Mouse (Mus musculus): ENCODE measurements around the gene March10. TPM values are rescaled to one million over a fixed set of nuclear protein-coding genes. Genes with fewer than 3 reads are reported as not detected.

March10 gene
- polyA plus RNA-seq, 2 experiments, result not detected

GRCm38 (mm10) chr11:105464430-105464967 is 8.0 kb upstream of the March10 start:
- no peaks in the 10 kb centered on the region for H3K27me3 ChIP-seq (ENCODE audit: control insufficient read depth, insufficient read depth, low read length)
- peaks cover 0 to 7% of the 10 kb centered on the region in 2 experiments; a peak in 1 of 4 replicates for H3K4me1 ChIP-seq (replicated peaks; ENCODE audit: control insufficient read depth in 2 of 2, insufficient read depth in 2 of 2, low read length in 1 of 2)
- H3K27ac ChIP-seq, result no peak overlapping the region
- 45% methylated on average over 8 of the region's 8 CpGs for WGBS (ENCODE audit: insufficient replicate concordance)
- DNase-seq (ENCODE audit: low read depth in 3 of 3, low spot score in 3 of 3), result no peak
- H3K4me2 ChIP-seq (ENCODE audit: low read depth), result no peak overlapping the region
- H3K9ac ChIP-seq (replicated peaks), result no peak overlapping the region
- no peaks in the 10 kb centered on the region for H3K9me3 ChIP-seq (ENCODE audit: control insufficient read depth, low read length)
- TF ChIP-seq CTCF (IDR thresholded peaks at IDR 0.05; ENCODE audit: low read depth) (no peak), EP300 (IDR thresholded peaks at IDR 0.05; ENCODE audit: low read depth) (no peak)
- H3K36me3 ChIP-seq (replicated peaks; ENCODE audit: control insufficient read depth, insufficient read depth, low read depth), result no peaks in the 10 kb centered on the region
- no peak overlapping the region for H3K4me3 ChIP-seq (ENCODE audit: insufficient read depth in 1 of 2, low read depth in 2 of 2, low read length in 2 of 2)
- ATAC-seq (ENCODE audit: insufficient read depth), result no peak

DNA sequence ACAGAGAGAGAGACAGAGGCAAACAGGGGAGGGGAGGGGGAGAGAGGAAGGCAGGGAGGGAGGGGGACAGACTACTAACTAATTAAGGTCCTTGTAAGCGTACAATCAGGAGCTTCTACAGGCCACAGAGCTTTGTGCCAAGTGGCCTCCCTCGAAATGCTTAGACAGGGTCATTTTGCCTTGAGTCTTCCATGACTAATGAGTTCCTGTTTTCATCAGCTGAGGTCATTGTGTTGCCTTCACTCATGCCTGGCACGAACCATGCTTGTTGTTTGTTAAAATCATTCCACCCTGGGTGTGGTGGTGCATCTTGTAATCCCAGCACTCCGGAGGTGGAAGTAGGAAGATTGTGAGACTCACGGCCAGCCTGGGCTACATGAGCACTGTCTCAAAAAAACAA is 3.4 kb upstream of the March10 start:
- H3K4me1 ChIP-seq (replicated peaks; ENCODE audit: control insufficient read depth in 2 of 2, insufficient read depth in 2 of 2, low read length in 1 of 2), result 0 out of 4 replicates have a peak, but pooled peaks cover 0 to 2% of the 10 kb centered on the region in 2 experiments
- H3K9me3 ChIP-seq (ENCODE audit: control insufficient read depth, low read length), result no peaks in the 10 kb centered on the region
- peaks cover 17% of the 10 kb centered on the region for H3K27me3 ChIP-seq (ENCODE audit: control insufficient read depth, insufficient read depth, low read length)
- TF ChIP-seq CTCF (IDR thresholded peaks at IDR 0.05; ENCODE audit: low read depth), result no peak
- TF ChIP-seq EP300 (IDR thresholded peaks at IDR 0.05; ENCODE audit: low read depth), result no peak
- H3K4me2 ChIP-seq (ENCODE audit: low read depth), result no peak overlapping the region
- WGBS (ENCODE audit: insufficient replicate concordance), result 34% methylated on average over 5 of the region's 5 CpGs
- DNase-seq (ENCODE audit: low read depth in 3 of 3, low spot score in 3 of 3) (no peak), ATAC-seq (ENCODE audit: insufficient read depth) (no peak)
- no peaks in the 10 kb centered on the region for H3K36me3 ChIP-seq (replicated peaks; ENCODE audit: control insufficient read depth, insufficient read depth, low read depth)
- H3K4me3 ChIP-seq (ENCODE audit: insufficient read depth in 1 of 2, low read depth in 2 of 2, low read length in 2 of 2), result no peak overlapping the region
- H3K9ac ChIP-seq (replicated peaks), result no peak overlapping the region
- H3K27ac ChIP-seq, result no peak overlapping the region

- Histone ChIP-seq H3K9me3 (ENCODE audit: control insufficient read depth, low read length) (no peaks in the 10 kb centered on the region), H3K9ac (replicated peaks) (no peak overlapping the region), H3K4me3 (ENCODE audit: insufficient read depth in 1 of 2, low read depth in 2 of 2, low read length in 2 of 2) (no peak overlapping the region), H3K27ac (no peak overlapping the region), H3K27me3 (ENCODE audit: control insufficient read depth, insufficient read depth, low read length) (peaks cover 17% of the 10 kb centered on the region), H3K4me1 (replicated peaks; ENCODE audit: control insufficient read depth in 2 of 2, insufficient read depth in 2 of 2, low read length in 1 of 2) (0 out of 4 replicates have a peak, but pooled peaks cover 0 to 2% of the 10 kb centered on the region in 2 experiments), H3K36me3 (replicated peaks; ENCODE audit: control insufficient read depth, insufficient read depth, low read depth) (no peaks in the 10 kb centered on the region), H3K4me2 (ENCODE audit: low read depth) (no peak overlapping the region)
- no peak for TF ChIP-seq EP300 (IDR thresholded peaks at IDR 0.05; ENCODE audit: low read depth)
- no peak for TF ChIP-seq CTCF (IDR thresholded peaks at IDR 0.05; ENCODE audit: low read depth)
- DNase-seq (ENCODE audit: low read depth in 3 of 3, low spot score in 3 of 3) (no peak), ATAC-seq (ENCODE audit: insufficient read depth) (no peak)
- 63% methylated on average over 7 of the region's 7 CpGs for WGBS (ENCODE audit: insufficient replicate concordance)
Observed at GRCm38 (mm10) chr11:105457041-105457440, 506 bp upstream of the March10 start.

- Histone ChIP-seq H3K27ac (no peak overlapping the region), H3K9ac (replicated peaks) (no peak overlapping the region), H3K4me2 (ENCODE audit: low read depth) (no peak overlapping the region), H3K27me3 (ENCODE audit: control insufficient read depth, insufficient read depth, low read length) (peaks cover 17% of the 10 kb centered on the region), H3K4me3 (ENCODE audit: insufficient read depth in 1 of 2, low read depth in 2 of 2, low read length in 2 of 2) (no peak overlapping the region), H3K9me3 (ENCODE audit: control insufficient read depth, low read length) (no peaks in the 10 kb centered on the region), H3K4me1 (replicated peaks; ENCODE audit: control insufficient read depth in 2 of 2, insufficient read depth in 2 of 2, low read length in 1 of 2) (0 out of 4 replicates have a peak, but pooled peaks cover 0 to 2% of the 10 kb centered on the region in 2 experiments), H3K36me3 (replicated peaks; ENCODE audit: control insufficient read depth, insufficient read depth, low read depth) (no peaks in the 10 kb centered on the region)
- 81% methylated on average over 5 of the region's 5 CpGs for WGBS (ENCODE audit: insufficient replicate concordance)
- ATAC-seq (ENCODE audit: insufficient read depth) (no peak), DNase-seq (ENCODE audit: low read depth in 3 of 3, low spot score in 3 of 3) (no peak)
- TF ChIP-seq CTCF (IDR thresholded peaks at IDR 0.05; ENCODE audit: low read depth) (no peak), EP300 (IDR thresholded peaks at IDR 0.05; ENCODE audit: low read depth) (no peak)
Observed at GRCm38 (mm10) chr11:105455118-105455517, 1.4 kb downstream of the March10 start.

- H3K9ac ChIP-seq (replicated peaks), result no peak overlapping the region
- peaks cover 17% of the 10 kb centered on the region for H3K27me3 ChIP-seq (ENCODE audit: control insufficient read depth, insufficient read depth, low read length)
- WGBS (ENCODE audit: insufficient replicate concordance), result 64% methylated on average over 4 of the region's 4 CpGs
- no peak for ATAC-seq (ENCODE audit: insufficient read depth)
- no peak overlapping the region for H3K27ac ChIP-seq
- DNase-seq (ENCODE audit: low read depth in 3 of 3, low spot score in 3 of 3), result no peak
- no peaks in the 10 kb centered on the region for H3K4me1 ChIP-seq (replicated peaks; ENCODE audit: control insufficient read depth in 2 of 2, insufficient read depth in 2 of 2, low read length in 1 of 2)
- no peak overlapping the region for H3K4me2 ChIP-seq (ENCODE audit: low read depth)
- no peaks in the 10 kb centered on the region for H3K36me3 ChIP-seq (replicated peaks; ENCODE audit: control insufficient read depth, insufficient read depth, low read depth)
- H3K4me3 ChIP-seq (ENCODE audit: insufficient read depth in 1 of 2, low read depth in 2 of 2, low read length in 2 of 2), result no peak overlapping the region
- no peak for TF ChIP-seq EP300 (IDR thresholded peaks at IDR 0.05; ENCODE audit: low read depth)
- H3K9me3 ChIP-seq (ENCODE audit: control insufficient read depth, low read length), result no peaks in the 10 kb centered on the region
Observed at GRCm38 (mm10) chr11:105453084-105453483, 3.5 kb downstream of the March10 start.

All from liver, embryonic 14.5 days (tissue).